9 mouse cellular contexts compared by ENCODE assay signal in the genomic region with DNA sequence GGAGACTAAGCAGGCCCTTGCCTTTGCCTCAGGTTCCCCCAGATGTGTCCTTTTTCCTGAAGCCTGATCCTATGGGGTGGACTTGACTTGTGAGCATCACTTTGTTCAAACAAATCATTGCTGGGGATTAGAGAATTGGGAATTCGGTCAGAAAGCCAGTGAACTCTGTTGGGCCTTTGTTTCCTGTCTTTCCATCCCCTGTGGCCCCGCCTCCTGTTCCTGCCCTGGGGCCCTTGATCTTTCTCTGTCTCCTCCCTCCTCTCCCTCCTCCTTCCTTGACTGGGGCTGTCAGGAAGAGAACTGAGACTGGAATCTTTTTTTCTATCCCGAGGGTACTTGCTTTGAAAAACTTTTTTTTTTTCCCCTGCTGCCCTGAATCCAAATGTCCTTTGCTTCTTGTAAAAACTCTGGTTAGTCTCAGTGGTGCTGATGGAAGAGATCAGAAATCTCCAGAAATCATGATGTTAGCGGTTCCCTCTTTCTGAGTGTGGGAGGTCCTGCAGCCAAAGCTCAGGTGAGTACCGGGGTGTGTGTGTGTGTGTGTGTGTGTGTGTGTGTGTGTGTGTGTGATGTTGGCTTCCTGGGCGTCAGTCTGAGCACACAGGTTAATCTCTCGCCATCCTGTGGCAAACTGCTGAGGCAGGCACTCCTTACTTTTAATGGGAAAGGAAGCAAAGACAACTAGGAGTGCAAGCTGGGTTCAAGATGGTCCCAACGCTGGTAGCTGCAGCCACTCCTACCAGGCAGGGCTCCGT.
DNase-seq lines count a peak whose midpoint lies in the region; ATAC-seq and TF ChIP-seq lines count a peak whose summit lies in the region.
"Had no signal": no experiment of that assay in that cellular context is flagged by ENCODE, and none has a peak within 500 bp of the region (broad histone marks: within the 10 kb centered on the region; RNA-seq: fewer than 3 reads in every experiment).

No protein-coding gene starts in this region.

- H3K4me1 ChIP-seq in embryonic facial prominence, embryonic 12.5 days: peaks cover 15% of the 10 kb centered on the region; the same call in 1 of the 2 replicates
- H3K4me1 ChIP-seq in kidney, embryonic 14.5 days (ENCODE audit: control insufficient read depth, insufficient read depth, low read length): peaks cover 13% of the 10 kb centered on the region
- 0 out of 2 replicates have a peak, but pooled peaks cover 3% of the 10 kb centered on the region for H3K4me1 ChIP-seq in neural tube, embryonic 11.5 days (ENCODE audit: control insufficient read depth, insufficient read depth, low read length)

- no peak for ATAC-seq in embryonic facial prominence, embryonic 12.5 days (ENCODE audit: insufficient number of reproducible peaks, insufficient read depth, low FRiP score, low TSS enrichment)
- ATAC-seq in kidney, embryonic 14.5 days (ENCODE audit: low FRiP score, low TSS enrichment): peak; percentile 80
- ATAC-seq in neural tube, embryonic 11.5 days (ENCODE audit: insufficient read depth, low FRiP score, low TSS enrichment): peak; percentile 23; the same call in 1 of the 2 replicates

- H3K27me3 ChIP-seq in embryonic facial prominence, embryonic 12.5 days: no peaks in the 10 kb centered on the region
- no peaks in the 10 kb centered on the region for H3K27me3 ChIP-seq in kidney, embryonic 14.5 days (ENCODE audit: control insufficient read depth, insufficient read depth, low read length)
- no peaks in the 10 kb centered on the region for H3K27me3 ChIP-seq in neural tube, embryonic 11.5 days (ENCODE audit: control insufficient read depth, insufficient read depth, low read length)
- H3K27me3 ChIP-seq: embryonic facial prominence, embryonic 15.5 days had no signal

- no peaks in the 10 kb centered on the region for H3K9me3 ChIP-seq in embryonic facial prominence, embryonic 12.5 days
- H3K9me3 ChIP-seq in kidney, embryonic 14.5 days (ENCODE audit: control insufficient read depth, low read length): no peaks in the 10 kb centered on the region
- H3K9me3 ChIP-seq in neural tube, embryonic 11.5 days (ENCODE audit: control insufficient read depth, low read length): no peaks in the 10 kb centered on the region
- H3K9me3 ChIP-seq: embryonic facial prominence, embryonic 15.5 days had no signal

- no peaks in the 10 kb centered on the region for H3K36me3 ChIP-seq in embryonic facial prominence, embryonic 12.5 days
- H3K36me3 ChIP-seq in kidney, embryonic 14.5 days (ENCODE audit: control insufficient read depth, insufficient read depth, low read length): no peaks in the 10 kb centered on the region
- H3K36me3 ChIP-seq in neural tube, embryonic 11.5 days (ENCODE audit: control insufficient read depth, insufficient read depth, low read length): no peaks in the 10 kb centered on the region
- H3K36me3 ChIP-seq: embryonic facial prominence, embryonic 15.5 days had no signal

- H3K27ac ChIP-seq in gastrocnemius, adult 2 months: peak overlapping the region; percentile 48; the same call in 1 of the 2 replicates
- peak overlapping the region; percentile 1 for H3K27ac ChIP-seq in embryonic facial prominence, embryonic 12.5 days
- peak overlapping the region; percentile 37; the same call in 1 of the 2 replicates for H3K27ac ChIP-seq in kidney, embryonic 14.5 days (ENCODE audit: low read depth, low read length)
- H3K27ac ChIP-seq in neural tube, embryonic 11.5 days (ENCODE audit: low read depth, low read length): 0 out of 2 replicates have a peak overlapping the region, but pooled peaks have one; percentile 8
- H3K27ac ChIP-seq: embryonic facial prominence, embryonic 15.5 days had no signal

- DNase-seq in gastrocnemius, adult 2 months: peak; percentile 35
- no peak for DNase-seq in gastrocnemius, postnatal 10 days
- DNase-seq in neural tube, embryonic 11.5 days (ENCODE audit: low spot score): peak; percentile 61
- no peak for DNase-seq in ovary, postnatal 10 days (ENCODE audit: low spot score)
- DNase-seq in spleen, postnatal 4 days (ENCODE audit: low spot score in 2 of 2): no peak
- no peak for DNase-seq in left cerebral cortex, adult 8-10 months (ENCODE audit: low spot score in 2 of 2)

- peak overlapping the region; percentile 36 for H3K4me3 ChIP-seq in gastrocnemius, adult 2 months
- H3K4me3 ChIP-seq in embryonic facial prominence, embryonic 12.5 days: no peak overlapping the region
- H3K4me3 ChIP-seq in kidney, embryonic 14.5 days (ENCODE audit: low read length): peak overlapping the region; percentile 1; the same call in 1 of the 2 replicates
- no peak overlapping the region for H3K4me3 ChIP-seq in neural tube, embryonic 11.5 days (ENCODE audit: low read depth, low read length)
- H3K4me3 ChIP-seq: embryonic facial prominence, embryonic 15.5 days had no signal

- 11% methylated on average over 9 of the region's 9 CpGs for WGBS in embryonic facial prominence, embryonic 12.5 days
- WGBS in kidney, embryonic 14.5 days: 11% methylated on average over 9 of the region's 9 CpGs
- WGBS in neural tube, embryonic 11.5 days: 19% methylated on average over 9 of the region's 9 CpGs

- H3K4me2 ChIP-seq in embryonic facial prominence, embryonic 12.5 days (replicated peaks): peak overlapping the region; percentile 29; the same call in 1 of the 2 replicates
- no peak overlapping the region; the same call in 1 of the 2 replicates for H3K4me2 ChIP-seq in kidney, embryonic 14.5 days (replicated peaks; ENCODE audit: low read depth, low read length)
- H3K4me2 ChIP-seq in neural tube, embryonic 11.5 days (ENCODE audit: low read depth): no peak overlapping the region
- H3K4me2 ChIP-seq: embryonic facial prominence, embryonic 15.5 days had no signal

- no peak for TF ChIP-seq CTCF in gastrocnemius, adult 2 months (IDR thresholded peaks at IDR 0.05)

- H3K9ac ChIP-seq in embryonic facial prominence, embryonic 12.5 days: no peak overlapping the region
- H3K9ac ChIP-seq in kidney, embryonic 14.5 days (ENCODE audit: low read depth, low read length): no peak overlapping the region
- no peak overlapping the region for H3K9ac ChIP-seq in neural tube, embryonic 11.5 days (ENCODE audit: low read length)
- H3K9ac ChIP-seq: embryonic facial prominence, embryonic 15.5 days had no signal

- intact Hi-C loops in gastrocnemius, adult 2 months (cut with DNase I): no loop called here

Comparison
In these comparisons a context has a peak if more than half of its experiments do, and no peak if none do; other contexts are left out.
1. DNase-seq: peak in gastrocnemius, adult 2 months (single experiment) and neural tube, embryonic 11.5 days (single experiment); none in gastrocnemius, postnatal 10 days (single experiment), ovary, postnatal 10 days (single experiment), spleen, postnatal 4 days (0 of 2) and left cerebral cortex, adult 8-10 months (0 of 2).
2. H3K4me3 ChIP-seq: peak in gastrocnemius, adult 2 months (single experiment) and kidney, embryonic 14.5 days (single experiment); none in embryonic facial prominence, embryonic 12.5 days (single experiment) and neural tube, embryonic 11.5 days (single experiment).
3. Peak in every context shown above with its lines, with median percentiles within 50 percentile points of each other: H3K27ac ChIP-seq.